Mouse (Mus musculus): ENCODE measurements around the gene Nxn. TPM values are rescaled to one million over a fixed set of nuclear protein-coding genes. Genes with fewer than 3 reads are reported as not detected.

Gene Nxn
- polyA plus RNA-seq, 1 experiment from 2014 or later = 41.8 TPM

DNA sequence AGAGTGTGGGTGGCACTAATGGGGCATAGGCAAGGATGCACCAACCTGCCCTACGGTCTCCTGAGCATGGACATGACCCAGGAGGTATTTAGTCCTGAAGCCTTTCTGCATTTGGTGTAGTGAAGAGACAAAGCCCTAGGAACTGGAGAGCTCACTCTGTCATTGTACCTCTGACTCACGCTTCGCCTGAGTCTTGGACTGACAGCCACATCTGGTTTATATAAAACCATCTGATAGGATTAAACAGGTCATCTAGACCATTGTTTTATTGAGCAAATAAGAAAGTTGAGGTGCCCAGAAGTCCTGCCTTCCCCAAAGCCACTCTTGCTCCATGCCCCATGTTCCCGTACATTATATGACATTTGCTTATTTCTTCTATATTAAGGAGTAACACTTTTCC, 93.4 kb downstream of the Nxn start:
- ATAC-seq (replicated peaks; ENCODE audit: insufficient number of reproducible peaks, low FRiP score, low TSS enrichment, low read depth) (no peak), DNase-seq (ENCODE audit: low spot score) (peak; percentile 49)
- no peak overlapping the region for H3K4me3 ChIP-seq (ENCODE audit: low read depth, low read length)
- H3K4me2 ChIP-seq (ENCODE audit: low read depth, low read length) = no peak overlapping the region
- no peak overlapping the region for H3K9ac ChIP-seq (replicated peaks; ENCODE audit: low read length)
- H3K36me3 ChIP-seq (replicated peaks; ENCODE audit: control insufficient read depth, insufficient read depth, low read depth, low read length) = no peaks in the 10 kb centered on the region
- no peak overlapping the region for H3K27ac ChIP-seq (replicated peaks; ENCODE audit: low read depth, low read length)
- 52% methylated on average over 4 of the region's 4 CpGs for WGBS
- peaks cover 11% of the 10 kb centered on the region for H3K4me1 ChIP-seq (ENCODE audit: control insufficient read depth, insufficient read depth, low read length)
- no peaks in the 10 kb centered on the region for H3K27me3 ChIP-seq (ENCODE audit: control insufficient read depth, insufficient read depth, low read length)
- no peaks in the 10 kb centered on the region for H3K9me3 ChIP-seq (replicated peaks; ENCODE audit: control insufficient read depth, low read length)

DNA sequence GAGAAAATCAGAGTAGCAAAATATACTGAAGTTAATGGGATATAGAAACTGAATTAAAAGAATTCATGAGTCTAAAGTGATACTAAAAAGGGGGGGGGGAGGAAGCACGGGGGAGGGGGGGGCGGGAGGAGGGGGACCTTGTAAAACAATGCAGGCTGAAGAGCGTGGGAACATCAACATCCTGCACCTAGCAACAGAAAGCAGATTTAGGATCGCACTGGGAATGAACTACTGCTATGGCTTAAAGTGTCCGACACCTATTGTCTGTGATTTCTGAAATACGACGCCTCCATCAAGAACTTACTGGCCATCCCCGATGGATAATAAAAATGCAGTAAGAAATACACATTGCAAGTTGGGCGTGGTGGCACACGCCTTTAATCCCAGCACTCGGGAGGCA, 95.6 kb downstream of the Nxn start:
- no peak overlapping the region for H3K4me3 ChIP-seq (ENCODE audit: low read depth, low read length)
- H3K4me1 ChIP-seq (ENCODE audit: control insufficient read depth, insufficient read depth, low read length) = peaks cover 3% of the 10 kb centered on the region; the same call in 1 of the 2 replicates
- no peak for DNase-seq (ENCODE audit: low spot score)
- no peaks in the 10 kb centered on the region for H3K27me3 ChIP-seq (ENCODE audit: control insufficient read depth, insufficient read depth, low read length)
- no peaks in the 10 kb centered on the region for H3K36me3 ChIP-seq (replicated peaks; ENCODE audit: control insufficient read depth, insufficient read depth, low read depth, low read length)
- H3K4me2 ChIP-seq (ENCODE audit: low read depth, low read length) = no peak overlapping the region
- H3K27ac ChIP-seq (replicated peaks; ENCODE audit: low read depth, low read length) = no peak overlapping the region
- ATAC-seq (replicated peaks; ENCODE audit: insufficient number of reproducible peaks, low FRiP score, low TSS enrichment, low read depth) = no peak
- H3K9ac ChIP-seq (replicated peaks; ENCODE audit: low read length) = no peak overlapping the region
- no peaks in the 10 kb centered on the region for H3K9me3 ChIP-seq (replicated peaks; ENCODE audit: control insufficient read depth, low read length)
- 78% methylated on average over 10 of the region's 11 CpGs for WGBS

DNA sequence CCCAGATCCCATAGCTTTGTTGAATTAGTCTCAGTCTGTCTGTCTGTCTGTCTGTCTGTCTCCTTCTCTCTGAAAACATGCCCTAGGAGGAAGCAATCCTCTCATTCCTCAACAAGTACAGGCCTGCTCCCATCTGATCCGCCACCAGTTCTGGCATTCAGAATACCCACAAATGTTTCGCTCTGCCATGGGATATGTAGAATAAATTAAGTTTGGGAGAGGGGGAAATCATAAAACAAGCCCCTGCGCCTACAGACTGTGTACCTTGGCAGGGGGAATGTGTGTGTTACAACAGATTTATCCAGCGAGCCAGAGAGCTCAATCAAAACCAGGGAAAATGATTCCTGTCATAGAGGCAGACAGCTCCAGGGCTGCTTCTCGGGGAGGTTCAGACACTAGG, 98.1 kb downstream of the Nxn start:
- Histone ChIP-seq H3K9ac (replicated peaks; ENCODE audit: low read length) (no peak overlapping the region), H3K4me2 (ENCODE audit: low read depth, low read length) (no peak overlapping the region), H3K4me3 (ENCODE audit: low read depth, low read length) (no peak overlapping the region), H3K4me1 (ENCODE audit: control insufficient read depth, insufficient read depth, low read length) (peaks cover 3% of the 10 kb centered on the region; the same call in 1 of the 2 replicates), H3K27me3 (ENCODE audit: control insufficient read depth, insufficient read depth, low read length) (no peaks in the 10 kb centered on the region), H3K36me3 (replicated peaks; ENCODE audit: control insufficient read depth, insufficient read depth, low read depth, low read length) (no peaks in the 10 kb centered on the region), H3K27ac (replicated peaks; ENCODE audit: low read depth, low read length) (no peak overlapping the region), H3K9me3 (replicated peaks; ENCODE audit: control insufficient read depth, low read length) (no peaks in the 10 kb centered on the region)
- WGBS = 84% methylated on average over 5 of the region's 5 CpGs
- DNase-seq (ENCODE audit: low spot score) (no peak), ATAC-seq (replicated peaks; ENCODE audit: insufficient number of reproducible peaks, low FRiP score, low TSS enrichment, low read depth) (no peak)

DNA sequence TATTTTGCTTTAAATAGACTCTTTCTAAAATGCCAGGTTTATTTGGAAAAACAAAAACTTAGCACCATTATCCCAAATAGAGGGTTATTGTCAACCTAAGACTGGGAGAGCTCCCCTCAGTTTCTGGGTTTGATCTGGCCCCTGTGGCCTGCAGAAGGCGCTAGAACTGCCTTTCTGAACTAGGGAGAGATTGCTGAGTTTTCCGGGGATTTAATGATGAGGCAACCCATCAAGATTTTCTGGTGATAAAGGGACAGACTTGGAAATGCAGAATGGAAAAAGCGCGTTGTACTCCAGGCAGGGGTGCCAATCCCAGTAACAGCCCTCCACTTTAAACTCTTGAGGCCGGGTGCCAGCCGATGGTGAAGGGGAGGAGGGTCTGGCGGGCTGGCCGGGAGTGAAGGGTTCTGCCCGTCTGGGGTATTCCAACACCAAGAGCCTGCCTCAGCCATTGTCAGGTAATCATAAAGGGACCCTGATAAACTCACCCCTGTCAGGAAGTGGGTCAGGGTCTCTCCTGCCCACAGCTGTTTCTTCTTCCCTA, 100.4 kb downstream of the Nxn start:
- 77% methylated on average over 9 of the region's 9 CpGs for WGBS
- Histone ChIP-seq H3K27me3 (ENCODE audit: control insufficient read depth, insufficient read depth, low read length) (no peaks in the 10 kb centered on the region), H3K9ac (replicated peaks; ENCODE audit: low read length) (no peak overlapping the region), H3K4me3 (ENCODE audit: low read depth, low read length) (no peak overlapping the region), H3K4me1 (ENCODE audit: control insufficient read depth, insufficient read depth, low read length) (peaks cover 4% of the 10 kb centered on the region; the same call in 1 of the 2 replicates), H3K27ac (replicated peaks; ENCODE audit: low read depth, low read length) (no peak overlapping the region), H3K36me3 (replicated peaks; ENCODE audit: control insufficient read depth, insufficient read depth, low read depth, low read length) (no peaks in the 10 kb centered on the region), H3K4me2 (ENCODE audit: low read depth, low read length) (no peak overlapping the region), H3K9me3 (replicated peaks; ENCODE audit: control insufficient read depth, low read length) (no peaks in the 10 kb centered on the region)
- no peak for DNase-seq (ENCODE audit: low spot score)
- ATAC-seq (replicated peaks; ENCODE audit: insufficient number of reproducible peaks, low FRiP score, low TSS enrichment, low read depth) = no peak

DNA sequence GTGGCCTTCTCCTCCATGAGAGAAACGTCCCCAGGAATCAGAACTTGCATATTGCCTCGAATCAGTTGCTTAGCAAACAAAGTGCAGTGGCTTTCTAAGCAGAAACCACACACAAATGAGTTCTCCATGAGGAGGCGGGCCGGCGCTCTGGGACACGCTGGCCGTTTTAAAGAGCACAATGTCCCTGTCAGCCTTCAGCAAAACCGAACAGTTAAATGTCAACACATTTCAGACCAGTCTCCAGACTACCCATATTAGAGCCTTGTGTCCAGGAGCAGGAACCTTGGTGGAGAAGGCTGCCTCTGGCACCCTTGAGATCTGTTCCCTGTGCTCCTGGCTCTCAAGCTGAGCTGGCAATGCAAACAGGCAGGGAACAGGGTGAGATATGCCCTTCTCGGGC, 101.7 kb downstream of the Nxn start:
- no peaks in the 10 kb centered on the region for H3K27me3 ChIP-seq (ENCODE audit: control insufficient read depth, insufficient read depth, low read length)
- H3K9ac ChIP-seq (replicated peaks; ENCODE audit: low read length) = no peak overlapping the region
- WGBS = 76% methylated on average over 9 of the region's 9 CpGs
- no peak overlapping the region for H3K27ac ChIP-seq (replicated peaks; ENCODE audit: low read depth, low read length)
- ATAC-seq (replicated peaks; ENCODE audit: insufficient number of reproducible peaks, low FRiP score, low TSS enrichment, low read depth) = no peak
- H3K4me2 ChIP-seq (ENCODE audit: low read depth, low read length) = no peak overlapping the region
- peaks cover 4% of the 10 kb centered on the region for H3K4me1 ChIP-seq (ENCODE audit: control insufficient read depth, insufficient read depth, low read length)
- H3K9me3 ChIP-seq (replicated peaks; ENCODE audit: control insufficient read depth, low read length) = no peaks in the 10 kb centered on the region
- H3K4me3 ChIP-seq (ENCODE audit: low read depth, low read length) = no peak overlapping the region
- no peaks in the 10 kb centered on the region for H3K36me3 ChIP-seq (replicated peaks; ENCODE audit: control insufficient read depth, insufficient read depth, low read depth, low read length)
- no peak for DNase-seq (ENCODE audit: low spot score)

DNA sequence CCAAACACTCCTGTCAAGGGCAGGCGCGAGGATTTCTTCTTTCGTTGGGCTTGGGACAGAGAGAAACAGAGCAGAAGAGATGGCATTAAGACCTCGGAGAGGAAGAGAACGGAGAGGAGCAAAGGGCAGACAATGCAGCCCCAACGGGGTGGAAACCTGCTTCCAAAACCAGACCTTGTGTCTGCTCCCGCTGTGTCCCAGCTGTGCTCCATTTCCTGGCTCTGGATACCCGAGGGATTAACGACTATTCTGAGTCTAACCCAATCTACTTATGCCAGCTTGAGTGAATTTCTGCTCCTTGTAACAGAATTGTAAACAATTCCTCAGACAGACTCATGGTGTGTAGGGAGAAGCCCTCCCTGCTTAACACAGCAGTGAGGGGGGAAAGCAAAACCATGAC, 104.1 kb downstream of the Nxn start:
- no peak overlapping the region for H3K4me3 ChIP-seq (ENCODE audit: low read depth, low read length)
- WGBS = 10% methylated on average over 9 of the region's 9 CpGs
- no peak overlapping the region for H3K9ac ChIP-seq (replicated peaks; ENCODE audit: low read length)
- H3K27ac ChIP-seq (replicated peaks; ENCODE audit: low read depth, low read length) = peak overlapping the region; percentile 64
- H3K4me2 ChIP-seq (ENCODE audit: low read depth, low read length) = no peak overlapping the region
- H3K4me1 ChIP-seq (ENCODE audit: control insufficient read depth, insufficient read depth, low read length) = peaks cover 11% of the 10 kb centered on the region
- DNase-seq (ENCODE audit: low spot score) (peak; percentile 63), ATAC-seq (replicated peaks; ENCODE audit: insufficient number of reproducible peaks, low FRiP score, low TSS enrichment, low read depth) (no peak)
- no peaks in the 10 kb centered on the region for H3K36me3 ChIP-seq (replicated peaks; ENCODE audit: control insufficient read depth, insufficient read depth, low read depth, low read length)
- H3K9me3 ChIP-seq (replicated peaks; ENCODE audit: control insufficient read depth, low read length) = no peaks in the 10 kb centered on the region
- no peaks in the 10 kb centered on the region for H3K27me3 ChIP-seq (ENCODE audit: control insufficient read depth, insufficient read depth, low read length)

DNA sequence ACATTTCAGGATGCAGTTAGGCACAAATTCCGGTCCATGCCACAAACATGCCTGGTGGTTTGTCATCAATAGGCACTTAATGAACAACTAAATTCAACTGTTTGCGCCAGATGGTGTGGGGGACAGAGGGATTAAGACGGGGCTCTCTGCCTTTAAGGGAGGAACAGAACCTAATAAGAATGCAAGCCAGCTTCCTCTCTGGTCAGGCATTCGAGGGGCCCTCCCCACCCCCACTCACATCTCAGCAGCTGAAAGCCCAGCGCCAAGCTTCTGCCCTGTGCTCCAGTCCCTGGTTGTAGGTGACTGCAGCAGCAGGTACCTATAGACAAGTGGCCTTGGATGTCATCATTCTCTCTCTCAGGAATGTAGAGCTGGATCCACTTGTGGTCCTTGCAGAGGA, 104.9 kb downstream of the Nxn start:
- Histone ChIP-seq H3K4me1 (ENCODE audit: control insufficient read depth, insufficient read depth, low read length) (peaks cover 11% of the 10 kb centered on the region), H3K9ac (replicated peaks; ENCODE audit: low read length) (no peak overlapping the region), H3K27ac (replicated peaks; ENCODE audit: low read depth, low read length) (no peak overlapping the region; the same call in 1 of the 2 replicates), H3K9me3 (replicated peaks; ENCODE audit: control insufficient read depth, low read length) (no peaks in the 10 kb centered on the region), H3K4me3 (ENCODE audit: low read depth, low read length) (no peak overlapping the region), H3K4me2 (ENCODE audit: low read depth, low read length) (no peak overlapping the region), H3K36me3 (replicated peaks; ENCODE audit: control insufficient read depth, insufficient read depth, low read depth, low read length) (no peaks in the 10 kb centered on the region), H3K27me3 (ENCODE audit: control insufficient read depth, insufficient read depth, low read length) (no peaks in the 10 kb centered on the region)
- ATAC-seq (replicated peaks; ENCODE audit: insufficient number of reproducible peaks, low FRiP score, low TSS enrichment, low read depth) (no peak), DNase-seq (ENCODE audit: low spot score) (no peak)
- 49% methylated on average over 5 of the region's 5 CpGs for WGBS

DNA sequence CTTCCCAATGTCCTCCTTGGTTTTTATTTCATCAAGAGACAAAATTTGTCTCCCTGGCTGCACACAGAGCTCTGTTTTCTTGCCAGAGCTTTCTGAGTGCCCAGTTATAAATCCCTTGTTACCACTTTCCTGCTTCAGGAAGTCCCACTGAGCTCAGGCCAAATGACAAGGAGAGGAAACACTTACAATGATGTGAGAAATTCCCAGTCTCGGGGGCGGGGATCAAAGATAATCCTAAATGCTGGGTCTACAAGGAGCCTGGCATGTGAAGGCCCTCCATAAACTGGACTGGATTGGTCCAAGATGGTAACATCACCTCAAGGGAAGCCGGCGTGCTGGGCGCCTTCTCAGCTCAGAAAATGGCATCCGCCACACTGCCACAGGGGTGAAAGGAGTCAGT, 106.1 kb downstream of the Nxn start:
- H3K36me3 ChIP-seq (replicated peaks; ENCODE audit: control insufficient read depth, insufficient read depth, low read depth, low read length) = no peaks in the 10 kb centered on the region
- no peak overlapping the region for H3K4me2 ChIP-seq (ENCODE audit: low read depth, low read length)
- ATAC-seq (replicated peaks; ENCODE audit: insufficient number of reproducible peaks, low FRiP score, low TSS enrichment, low read depth) = no peak
- H3K4me3 ChIP-seq (ENCODE audit: low read depth, low read length) = no peak overlapping the region
- no peak overlapping the region for H3K9ac ChIP-seq (replicated peaks; ENCODE audit: low read length)
- peaks cover 11% of the 10 kb centered on the region for H3K4me1 ChIP-seq (ENCODE audit: control insufficient read depth, insufficient read depth, low read length)
- no peaks in the 10 kb centered on the region for H3K9me3 ChIP-seq (replicated peaks; ENCODE audit: control insufficient read depth, low read length)
- H3K27me3 ChIP-seq (ENCODE audit: control insufficient read depth, insufficient read depth, low read length) = no peaks in the 10 kb centered on the region
- no peak for DNase-seq (ENCODE audit: low spot score)
- H3K27ac ChIP-seq (replicated peaks; ENCODE audit: low read depth, low read length) = peak overlapping the region; percentile 38
- 64% methylated on average over 6 of the region's 6 CpGs for WGBS
